Mouse (Mus musculus) myocyte (in vitro differentiated cells): ENCODE measurements around the gene 4930404N11Rik.

Experiments
- CEBPB ChIP-seq: IDR thresholded peaks from 2 replicates; pipeline ENCODE4 v1.6.1; 2011; ENCODE audit warnings: mild to moderate bottlenecking, moderate library complexity; ENCODE audit not compliant: poor library complexity, insufficient read depth, severe bottlenecking
- E2F4 ChIP-seq: IDR thresholded peaks from one replicate; pipeline ENCODE4 v1.6.1; 2011; ENCODE audit warnings: mild to moderate bottlenecking, control low read depth, moderate library complexity; ENCODE audit not compliant: insufficient read depth
- MAX ChIP-seq: IDR thresholded peaks from one replicate; pipeline ENCODE4 v1.6.1; 2011; ENCODE audit warnings: low read depth, mild to moderate bottlenecking, control low read depth
- MYOD1 ChIP-seq, 3 experiments: IDR thresholded peaks; one replicate each; pipeline ENCODE4 v1.6.1; 2011; ENCODE audit warnings: control low read depth in 2 of 3, low read depth in 2 of 3, mild to moderate bottlenecking in 2 of 3, moderate library complexity in 1 of 3; ENCODE audit not compliant: insufficient read length in 2 of 3, control insufficient read depth in 1 of 3
- MYOG ChIP-seq, 3 experiments: IDR thresholded peaks; one replicate each; pipeline ENCODE4 v1.6.1; 2011; ENCODE audit warnings: control low read depth in 2 of 3, low read depth in 2 of 3, mild to moderate bottlenecking in 2 of 3; ENCODE audit not compliant: insufficient read length in 2 of 3, control insufficient read depth in 1 of 3, insufficient read depth in 1 of 3
- POLR2A ChIP-seq: IDR thresholded peaks from one replicate; pipeline ENCODE4 v1.6.1; 2011; ENCODE audit warnings: low read depth, mild to moderate bottlenecking, control low read depth, moderate library complexity; ENCODE audit not compliant: insufficient read length
- POLR2AphosphoS2 ChIP-seq: IDR thresholded peaks from one replicate; pipeline ENCODE4 v1.6.1; 2011; ENCODE audit warnings: low read depth, control low read depth; ENCODE audit not compliant: insufficient read length
- REST ChIP-seq: IDR thresholded peaks from one replicate; pipeline ENCODE4 v1.6.1; 2011; ENCODE audit warnings: mild to moderate bottlenecking, control low read depth, moderate library complexity; ENCODE audit not compliant: insufficient read depth, insufficient read length
- SRF ChIP-seq: IDR thresholded peaks from one replicate; pipeline ENCODE4 v1.6.1; 2011; ENCODE audit warnings: low read depth; ENCODE audit not compliant: control insufficient read depth, insufficient read length
- TCF12 ChIP-seq: IDR thresholded peaks from one replicate; pipeline ENCODE4 v1.6.1; 2011; ENCODE audit warnings: mild to moderate bottlenecking, control low read depth; ENCODE audit not compliant: poor library complexity, insufficient read depth, severe bottlenecking
- TCF3 ChIP-seq: IDR thresholded peaks from one replicate; pipeline ENCODE4 v1.6.1; 2011; ENCODE audit warnings: low read depth, control low read depth; ENCODE audit not compliant: insufficient read length
- USF1 ChIP-seq: IDR thresholded peaks from one replicate; pipeline ENCODE4 v1.6.1; 2011; ENCODE audit warnings: low read depth, mild to moderate bottlenecking, control low read depth, moderate library complexity

DNA sequence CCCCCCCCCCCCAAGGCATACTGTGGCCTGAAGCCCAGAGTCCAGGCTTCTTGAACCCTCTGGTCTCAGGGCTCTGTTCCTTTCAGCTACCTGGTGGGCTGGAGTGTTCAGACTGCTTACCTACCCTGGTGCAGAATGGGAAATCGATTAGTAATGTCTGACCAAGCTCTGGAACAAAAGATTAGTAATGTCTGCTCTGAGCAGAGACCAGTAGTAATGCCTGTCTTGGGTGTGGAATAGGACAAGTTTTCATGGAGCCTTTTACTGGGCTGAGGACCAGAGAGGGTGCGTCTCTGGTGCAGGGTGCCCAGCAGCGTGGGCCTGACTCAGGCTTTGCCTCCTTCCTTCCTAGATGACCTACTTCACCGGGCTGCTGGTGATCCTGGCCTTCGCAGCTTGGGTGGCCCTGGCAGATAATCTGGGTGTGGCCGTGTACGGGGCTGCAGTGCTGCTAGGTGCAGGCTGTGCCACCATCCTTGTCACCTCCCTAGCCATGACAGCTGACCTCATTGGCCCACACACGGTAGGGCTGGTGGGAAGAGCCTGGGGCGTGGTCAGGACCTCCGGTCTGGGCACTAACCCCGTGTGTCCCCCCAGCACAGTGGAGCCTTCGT is 3.2 kb downstream of the 4930404N11Rik start:
- no peak for TF ChIP-seq POLR2A
- TF ChIP-seq E2F4, result no peak
- no peak for TF ChIP-seq TCF12
- no peak for TF ChIP-seq SRF
- no peak for TF ChIP-seq MYOG (IDR thresholded peaks at IDR 0.05; ENCODE audit: control insufficient read depth in 1 of 3, insufficient read depth in 1 of 3, insufficient read length in 2 of 3, low read depth in 2 of 3)
- TF ChIP-seq USF1, result no peak
- no peak for TF ChIP-seq TCF3
- no peak for TF ChIP-seq POLR2AphosphoS2
- no peak for TF ChIP-seq MAX
- TF ChIP-seq REST, result no peak
- no peak for TF ChIP-seq MYOD1 (IDR thresholded peaks at IDR 0.05; ENCODE audit: control insufficient read depth in 1 of 3, insufficient read length in 2 of 3, low read depth in 2 of 3)
- no peak for TF ChIP-seq CEBPB
